Comparison of ENCODE assay signal across 16 mouse cellular contexts in the genomic region with DNA sequence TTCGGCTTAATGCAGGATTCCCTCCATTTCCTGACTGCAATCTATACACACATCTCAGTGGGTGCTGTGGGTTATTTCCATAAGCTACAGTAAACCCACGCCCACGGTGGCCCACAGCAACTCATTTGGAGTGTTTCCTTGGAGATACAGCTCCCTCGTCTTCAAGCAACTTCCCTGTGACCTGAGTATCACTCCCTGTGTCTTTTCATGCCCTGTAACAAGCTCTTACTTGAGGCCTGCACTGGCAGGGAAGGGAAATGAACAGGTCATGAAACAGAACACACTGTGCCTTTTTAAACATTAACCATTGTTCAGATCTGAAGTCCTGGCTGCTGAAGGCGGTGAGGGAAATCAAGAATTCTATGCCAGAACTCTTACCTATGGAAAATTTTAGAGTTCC. TPM values are rescaled to one million over a fixed set of nuclear protein-coding genes. Genes with fewer than 3 reads are reported as not detected.
DNase-seq lines count a peak whose midpoint lies in the region; ATAC-seq and TF ChIP-seq lines count a peak whose summit lies in the region.
"Had no signal": no experiment of that assay in that cellular context is flagged by ENCODE, and none has a peak within 500 bp of the region (broad histone marks: within the 10 kb centered on the region; RNA-seq: fewer than 3 reads in every experiment).

No protein-coding gene starts in this region.

- DNase-seq in lung, embryonic 14.5 days: no peak
- no peak for DNase-seq in lung, postnatal 0 days (ENCODE audit: low spot score)
- DNase-seq in kidney, adult 9 months: peak; percentile 79
- peak; percentile 52 to 67 for DNase-seq in right cerebral cortex, postnatal 10 days (ENCODE audit: low spot score in 2 of 2)
- DNase-seq in urinary bladder, postnatal 36 days (ENCODE audit: low spot score in 2 of 2): no peak
- no peak for DNase-seq in urinary bladder, adult 2 months (ENCODE audit: low spot score)
- DNase-seq: adrenal gland, postnatal 25 days; heart, postnatal 14 days; lung, postnatal 14 days; thymus, postnatal 14 days had no signal

- no peak overlapping the region for H3K4me3 ChIP-seq in lung, embryonic 14.5 days (ENCODE audit: low read depth, low read length)
- no peak overlapping the region for H3K4me3 ChIP-seq in lung, postnatal 0 days (ENCODE audit: low read depth, low read length)
- H3K4me3 ChIP-seq in intestine, postnatal 0 days (ENCODE audit: low read depth, low read length): no peak overlapping the region
- H3K4me3 ChIP-seq: embryonic facial prominence, embryonic 13.5 days; limb, embryonic 12.5 days; neural tube, embryonic 12.5 days had no signal

- H3K9me3 ChIP-seq in lung, embryonic 14.5 days (ENCODE audit: low read depth, low read length): no peaks in the 10 kb centered on the region
- no peaks in the 10 kb centered on the region for H3K9me3 ChIP-seq in lung, postnatal 0 days (ENCODE audit: low read length)
- H3K9me3 ChIP-seq in intestine, postnatal 0 days (ENCODE audit: control insufficient read depth): no peaks in the 10 kb centered on the region
- H3K9me3 ChIP-seq: embryonic facial prominence, embryonic 13.5 days; limb, embryonic 12.5 days; neural tube, embryonic 12.5 days had no signal

- TF ChIP-seq EP300 in lung, postnatal 0 days (IDR thresholded peaks at IDR 0.05): no peak

- peak overlapping the region; percentile 54; the same call in 1 of the 2 replicates for H3K27ac ChIP-seq in lung, embryonic 14.5 days (ENCODE audit: low read depth)
- no peak overlapping the region for H3K27ac ChIP-seq in lung, postnatal 0 days (ENCODE audit: low read length)
- H3K27ac ChIP-seq in intestine, postnatal 0 days (ENCODE audit: low read depth, low read length): peak overlapping the region; percentile 77
- H3K27ac ChIP-seq: embryonic facial prominence, embryonic 13.5 days; limb, embryonic 12.5 days; neural tube, embryonic 12.5 days had no signal

- TF ChIP-seq CTCF in lung, embryonic 14.5 days (IDR thresholded peaks at IDR 0.05; ENCODE audit: low read depth): no peak
- no peak for TF ChIP-seq CTCF in lung, postnatal 0 days (IDR thresholded peaks at IDR 0.05)
- no peak for TF ChIP-seq CTCF in intestine, postnatal 0 days (IDR thresholded peaks at IDR 0.05; ENCODE audit: low read depth)

- no peaks in the 10 kb centered on the region for H3K36me3 ChIP-seq in lung, embryonic 14.5 days (ENCODE audit: insufficient read depth)
- no peaks in the 10 kb centered on the region for H3K36me3 ChIP-seq in lung, postnatal 0 days (ENCODE audit: insufficient read depth, low read length)
- no peaks in the 10 kb centered on the region for H3K36me3 ChIP-seq in intestine, postnatal 0 days (ENCODE audit: control insufficient read depth, insufficient read depth)
- H3K36me3 ChIP-seq: embryonic facial prominence, embryonic 13.5 days; limb, embryonic 12.5 days; neural tube, embryonic 12.5 days had no signal

- H3K4me1 ChIP-seq in lung, embryonic 14.5 days (ENCODE audit: insufficient read depth): peaks cover 2% of the 10 kb centered on the region
- peaks cover 7% of the 10 kb centered on the region for H3K4me1 ChIP-seq in lung, postnatal 0 days (ENCODE audit: insufficient read depth, low read depth, low read length)
- peaks cover 15% of the 10 kb centered on the region; the same call in 1 of the 2 replicates for H3K4me1 ChIP-seq in intestine, postnatal 0 days (replicated peaks; ENCODE audit: control insufficient read depth, insufficient read depth, low read length)

- 63% methylated on average over 5 of the region's 5 CpGs for WGBS in lung, embryonic 14.5 days
- 51% methylated on average over 5 of the region's 5 CpGs for WGBS in lung, postnatal 0 days
- 47% methylated on average over 5 of the region's 5 CpGs for WGBS in intestine, postnatal 0 days

- ATAC-seq in lung, embryonic 14.5 days (ENCODE audit: insufficient read depth): no peak
- no peak; the same call in 1 of the 2 replicates for ATAC-seq in lung, postnatal 0 days
- no peak for ATAC-seq in intestine, postnatal 0 days
- no peak for ATAC-seq in megakaryocyte-erythroid progenitor cell, adult 5-6 weeks (replicated peaks; ENCODE audit: low FRiP score, low TSS enrichment, poor library complexity, severe bottlenecking)
- ATAC-seq: hindbrain, embryonic 16.5 days had no signal

- no peak overlapping the region for H3K4me2 ChIP-seq in lung, embryonic 14.5 days
- H3K4me2 ChIP-seq in lung, postnatal 0 days (replicated peaks; ENCODE audit: low read depth, low read length): no peak overlapping the region
- no peak overlapping the region for H3K4me2 ChIP-seq in intestine, postnatal 0 days (replicated peaks; ENCODE audit: low read depth)
- H3K4me2 ChIP-seq: embryonic facial prominence, embryonic 13.5 days; limb, embryonic 12.5 days; neural tube, embryonic 12.5 days had no signal

- no peak overlapping the region for H3K9ac ChIP-seq in lung, embryonic 14.5 days
- H3K9ac ChIP-seq in lung, postnatal 0 days (replicated peaks; ENCODE audit: low read depth): no peak overlapping the region
- no peak overlapping the region for H3K9ac ChIP-seq in intestine, postnatal 0 days (ENCODE audit: low read depth, low read length)
- H3K9ac ChIP-seq: embryonic facial prominence, embryonic 13.5 days; limb, embryonic 12.5 days; neural tube, embryonic 12.5 days had no signal

- H3K27me3 ChIP-seq in lung, embryonic 14.5 days (ENCODE audit: insufficient read depth, low read length): no peaks in the 10 kb centered on the region
- H3K27me3 ChIP-seq in lung, postnatal 0 days (replicated peaks; ENCODE audit: insufficient read depth, low read length): no peaks in the 10 kb centered on the region
- H3K27me3 ChIP-seq in intestine, postnatal 0 days (replicated peaks; ENCODE audit: control insufficient read depth, insufficient read depth, low read length): no peaks in the 10 kb centered on the region
- H3K27me3 ChIP-seq: embryonic facial prominence, embryonic 13.5 days; limb, embryonic 12.5 days; neural tube, embryonic 12.5 days had no signal

RNA-seq across cellular contexts. Expression of a gene that starts 40.3 kb away (rescaled TPM):
- 73.4 and 76.8 TPM in 2 replicates for polyA plus RNA-seq in lung, embryonic 14.5 days (2014; fragmentation: Nextera tagmentation; extraction: Ambion mirVana)
- 49.7 and 63.2 TPM in 2 replicates for polyA plus RNA-seq in lung, postnatal 0 days (2015; fragmentation: Nextera tagmentation; extraction: Ambion mirVana)
- polyA plus RNA-seq in intestine, postnatal 0 days (2015; fragmentation: Nextera tagmentation; extraction: Ambion mirVana): 27.9 and 34.6 TPM in 2 replicates
- 5.4 and 14.8 TPM in 2 replicates for total RNA-seq in megakaryocyte-erythroid progenitor cell, adult 5-6 weeks (2014; fragmentation: Nextera tagmentation)
- total RNA-seq in megakaryocyte-erythroid progenitor cell, adult 5-6 weeks (2017): 20.6 and 20.9 TPM in 2 replicates
- 27.4 and 29.3 TPM in 2 replicates for polyA plus RNA-seq in urinary bladder, adult 2 months (2012; rRNA removed)

Comparison
In these comparisons a context has a peak if more than half of its experiments do, and no peak if none do; other contexts are left out.
1. DNase-seq: peak in kidney, adult 9 months (single experiment) and right cerebral cortex, postnatal 10 days (2 of 2); none in lung, embryonic 14.5 days (single experiment), lung, postnatal 0 days (single experiment), urinary bladder, postnatal 36 days (0 of 2) and urinary bladder, adult 2 months (single experiment).